Mouse (Mus musculus): ENCODE data around the gene Mkrn1.

GRCm38 (mm10) chr6:39433701-39434100 lies 13.4 kb upstream of the Mkrn1 start:
- TF ChIP-seq CTCF (IDR thresholded peaks at IDR 0.05; ENCODE audit: low read depth) (no peak), EP300 (IDR thresholded peaks at IDR 0.05; ENCODE audit: low read depth) (no peak)
